Mouse (Mus musculus): Measurements from ENCODE around the gene Gsto2. TPM values are rescaled to one million over a fixed set of nuclear protein-coding genes. Genes with fewer than 3 reads are reported as not detected.

The Gsto2 gene
- total RNA-seq, 2 experiments from 2014 or later, result 1.4 to 1.7 TPM

- intact Hi-C loops (cut with DNase I), result no loop called here
These were observed 48.0 kb downstream of the Gsto2 start for GRCm38 (mm10) chr19:47913344-47913743.

GRCm38 (mm10) chr19:47914191-47914590, 48.9 kb downstream of the Gsto2 start:
- intact Hi-C loops (cut with DNase I), result no loop called here
- no peak for DNase-seq (ENCODE audit: low spot score in 2 of 2)

More at GRCm38 (mm10) chr19:47913344-47913743, 48.0 kb downstream of the Gsto2 start:
- no peak for DNase-seq (ENCODE audit: low spot score in 2 of 2)

GRCm38 (mm10) chr19:47915251-47915650, 49.9 kb downstream of the Gsto2 start:
- no peak for DNase-seq (ENCODE audit: low spot score in 2 of 2)
- intact Hi-C loops (cut with DNase I), result loop anchor here (5.0 kb wide), 1 partner anchor 33 kb away; no protein-coding TSS in a partner anchor

- no peak for DNase-seq (ENCODE audit: low spot score in 2 of 2)
These were observed 52.1 kb downstream of the Gsto2 start for GRCm38 (mm10) chr19:47917396-47917795.

GRCm38 (mm10) chr19:47918016-47918415, 52.7 kb downstream of the Gsto2 start:
- no peak for DNase-seq (ENCODE audit: low spot score in 2 of 2)
- intact Hi-C loops (cut with DNase I), result loop anchor here (5.0 kb wide), 1 partner anchor 36 kb away; no protein-coding TSS in a partner anchor

More at GRCm38 (mm10) chr19:47917396-47917795, 52.1 kb downstream of the Gsto2 start:
- intact Hi-C loops (cut with DNase I), result loop anchor here (5.0 kb wide), 1 partner anchor 35 kb away; no protein-coding TSS in a partner anchor

- intact Hi-C loops (cut with DNase I), result loop anchor here (5.0 kb wide), 1 partner anchor 36 kb away; no protein-coding TSS in a partner anchor
- DNase-seq (ENCODE audit: low spot score in 2 of 2), result no peak
These were observed 53.2 kb downstream of the Gsto2 start for GRCm38 (mm10) chr19:47918455-47919101.

GRCm38 (mm10) chr19:47919126-47919965, 54.0 kb downstream of the Gsto2 start, which contains the start of the genes Cfap43 and Itprip:
TSS of gene Cfap43 (minus strand) at chr19:47919287.
TSS of gene Itprip (minus strand) at chr19:47919299.
- intact Hi-C loops (cut with DNase I), result loop anchor here (5.0 kb wide), 1 partner anchor 37 kb away; no protein-coding TSS in a partner anchor
- DNase-seq (ENCODE audit: low spot score in 2 of 2), result peak; percentile 45 to 61

- DNase-seq (ENCODE audit: low spot score in 2 of 2), result no peak
- intact Hi-C loops (cut with DNase I), result loop anchor here (5.0 kb wide), 1 partner anchor 38 kb away; no protein-coding TSS in a partner anchor
These were observed 54.6 kb downstream of the Gsto2 start for GRCm38 (mm10) chr19:47919966-47920375.

- intact Hi-C loops (cut with DNase I), result no loop called here
- no peak for DNase-seq (ENCODE audit: low spot score in 2 of 2)
These were observed 60.5 kb downstream of the Gsto2 start for GRCm38 (mm10) chr19:47925819-47926218.

- intact Hi-C loops (cut with DNase I), result no loop called here
- no peak for DNase-seq (ENCODE audit: low spot score in 2 of 2)
These were observed 61.7 kb downstream of the Gsto2 start for GRCm38 (mm10) chr19:47927032-47927431.

- intact Hi-C loops (cut with DNase I), result no loop called here
- DNase-seq (ENCODE audit: low spot score in 2 of 2), result no peak
These were observed 63.7 kb downstream of the Gsto2 start for GRCm38 (mm10) chr19:47929043-47929442.

- peak in 1 of 2 experiments; percentile 38 for DNase-seq (ENCODE audit: low spot score in 2 of 2)
- intact Hi-C loops (cut with DNase I), result loop anchor here (1.0 to 10.0 kb wide), 2 partner anchors 50 to 267 kb away; no protein-coding TSS in a partner anchor
These were observed 66.8 kb downstream of the Gsto2 start for GRCm38 (mm10) chr19:47931982-47932638.

GRCm38 (mm10) chr19:47934146-47934545, 68.8 kb downstream of the Gsto2 start:
- intact Hi-C loops (cut with DNase I), result loop anchor here (10.0 kb wide), 1 partner anchor 269 kb away; no protein-coding TSS in a partner anchor
- no peak for DNase-seq (ENCODE audit: low spot score in 2 of 2)

- intact Hi-C loops (cut with DNase I), result loop anchor here (10.0 kb wide), 1 partner anchor 270 kb away; no protein-coding TSS in a partner anchor
- no peak for DNase-seq (ENCODE audit: low spot score in 2 of 2)
These were observed 69.4 kb downstream of the Gsto2 start for GRCm38 (mm10) chr19:47934636-47935238.

GRCm38 (mm10) chr19:47935530-47935929, 70.2 kb downstream of the Gsto2 start:
- DNase-seq (ENCODE audit: low spot score in 2 of 2), result no peak
- intact Hi-C loops (cut with DNase I), result loop anchor here (10.0 kb wide), 1 partner anchor 271 kb away; no protein-coding TSS in a partner anchor
